Mouse (Mus musculus) liver, embryonic 14.5 days (tissue): ENCODE results near the gene Eapp. TPM values are rescaled to one million over a fixed set of nuclear protein-coding genes. Genes with fewer than 3 reads are reported as not detected.

Source experiments
- ATAC-seq: fragments of 200-750 bp; cut with Nextera tagmentation; 2 replicates; pipeline ENCODE4 v1.8.0; 2017; ENCODE audit warnings: moderate number of reproducible peaks, mild to moderate bottlenecking, moderate library complexity; ENCODE audit not compliant: insufficient read depth
- DNase-seq, 3 experiments: peaks; one replicate each; pipeline ENCODE4 v3.0.0-alpha.2; 2012 to 2013; ENCODE audit warnings: low read depth in 3 of 3, low spot score in 3 of 3
- H3K27ac ChIP-seq: fragments of 300-500 bp; sonication (generic); 2 replicates; pipeline ENCODE4 v1.5.1; 2014; ENCODE audit warnings: moderate library complexity, mild to moderate bottlenecking, control low read depth, inconsistent platforms
- H3K27me3 ChIP-seq: fragments of 300-500 bp; sonication (generic); 2 replicates; pipeline ENCODE4 v1.6.1; 2014; ENCODE audit warnings: mild to moderate bottlenecking, low read length, moderate library complexity; ENCODE audit not compliant: control insufficient read depth, insufficient read depth
- H3K36me3 ChIP-seq: fragments of 300-500 bp; sonication (generic); replicated peaks from 2 replicates; pipeline ENCODE4 v1.6.1; 2014; ENCODE audit warnings: low read depth; ENCODE audit not compliant: control insufficient read depth, insufficient read depth
- H3K4me1 ChIP-seq, 2 experiments: fragments of 200-500 bp in 1 of 2; fragments of 300-500 bp in 1 of 2; sonication (generic) in 1 of 2; replicated peaks; 2 replicates each; pipeline ENCODE4 v1.6.1; 2012 to 2014; ENCODE audit warnings: antibody characterized with exemption in 1 of 2, inconsistent platforms in 1 of 2, low read length in 1 of 2; ENCODE audit not compliant: control insufficient read depth in 2 of 2, insufficient read depth in 2 of 2
- H3K4me2 ChIP-seq: fragments of 300-500 bp; sonication (generic); 2 replicates; pipeline ENCODE4 v1.6.1; 2014; ENCODE audit warnings: low read depth, mild to moderate bottlenecking, control low read depth, moderate library complexity
- H3K4me3 ChIP-seq, 2 experiments: fragments of 200-500 bp in 1 of 2; fragments of 300-500 bp in 1 of 2; sonication (generic) in 1 of 2; 2 replicates each; pipeline ENCODE4 v1.5.1; 2012 to 2014; ENCODE audit warnings: low read depth in 2 of 2, low read length in 2 of 2, mild to moderate bottlenecking in 2 of 2, control low read depth in 1 of 2, inconsistent platforms in 1 of 2, moderate library complexity in 1 of 2; ENCODE audit not compliant: insufficient read depth in 1 of 2
- H3K9ac ChIP-seq: fragments of 300-500 bp; sonication (generic); replicated peaks from 2 replicates; pipeline ENCODE4 v1.6.1; 2014; ENCODE audit warnings: mild to moderate bottlenecking, control low read depth, moderate library complexity
- H3K9me3 ChIP-seq: fragments of 300-500 bp; sonication (generic); 2 replicates; pipeline ENCODE4 v1.6.1; 2016; ENCODE audit warnings: low read length, mixed read lengths; ENCODE audit not compliant: control insufficient read depth
- CTCF ChIP-seq: IDR thresholded peaks from 2 replicates; pipeline ENCODE4 v1.5.1; 2016; ENCODE audit warnings: antibody characterized with exemption, low read depth, control low read depth
- EP300 ChIP-seq: IDR thresholded peaks from 2 replicates; pipeline ENCODE4 v1.6.1; 2016; ENCODE audit warnings: antibody characterized with exemption, low read depth
- WGBS: fragments of 180-500 bp; shearing (Covaris S2); extraction: QIAGEN DNeasy Blood & Tissue Kit; methylation state at CpG from one replicate; pipeline ENCODE4 v1.1.7; 2014; ENCODE audit not compliant: insufficient replicate concordance; 5-methylcytosine and 5-hydroxymethylcytosine counted together
- microRNA counts: library from miRNA; unstranded; fragments of <30 nt; microRNA quantifications from one replicate; lab custom pipeline; 2016
- microRNA-seq: library from miRNA; unstranded; fragments of <30 nt; microRNA quantifications from one replicate; pipeline ENCODE4, GENCODE M21; 2016
- polyA plus RNA-seq, 2 experiments: library from polyadenylated mRNA; depleted of rRNA in 1 of 2; stranded (reverse) in 1 of 2; unstranded in 1 of 2; fragments of >200 nt; fragmentation: Nextera tagmentation in 1 of 2; extraction: Ambion mirVana in 1 of 2; gene quantifications; 2 replicates each; pipeline versions ENCODE4 v1.2.1 to v1.2.3; 2012 to 2014

Gene Eapp
- polyA plus RNA-seq, 2 experiments, result 8.7 to 45.7 TPM

DNA sequence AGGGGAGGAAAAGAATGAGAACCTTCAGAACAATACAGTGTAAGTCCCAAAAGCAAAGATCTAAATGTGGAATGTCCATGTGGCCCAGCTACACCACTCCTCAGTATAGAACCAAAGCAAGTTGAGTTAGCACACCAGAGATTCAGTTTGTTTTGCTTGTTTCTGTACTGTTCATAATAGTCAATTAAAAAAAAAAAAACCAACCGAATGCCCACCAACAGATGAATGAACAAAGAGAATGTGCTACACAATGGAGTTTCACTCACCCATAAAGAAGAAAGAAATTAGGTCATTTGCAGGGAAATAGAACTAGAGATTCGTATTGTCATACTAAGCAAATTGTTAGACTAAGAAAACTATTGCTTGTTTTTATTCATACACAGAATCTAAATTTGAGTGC is 63.6 kb downstream of the Eapp start:
- Histone ChIP-seq H3K4me2 (no peak overlapping the region), H3K27ac (no peak overlapping the region), H3K4me1 (no peaks in the 10 kb centered on the region), H3K27me3 (no peaks in the 10 kb centered on the region), H3K36me3 (no peaks in the 10 kb centered on the region), H3K4me3 (no peak overlapping the region), H3K9ac (no peak overlapping the region), H3K9me3 (no peaks in the 10 kb centered on the region)
- WGBS, result 73% methylated on average over 2 of the region's 2 CpGs
- ATAC-seq, result no peak
- DNase-seq, result no peak
- TF ChIP-seq EP300 (no peak), CTCF (no peak)

GRCm38 (mm10) chr12:54621942-54622341 is 73.8 kb downstream of the Eapp start:
- Histone ChIP-seq H3K4me2 (no peak overlapping the region), H3K27me3 (no peaks in the 10 kb centered on the region), H3K9ac (no peak overlapping the region), H3K9me3 (no peaks in the 10 kb centered on the region), H3K4me3 (no peak overlapping the region), H3K27ac (no peak overlapping the region), H3K36me3 (no peaks in the 10 kb centered on the region), H3K4me1 (no peaks in the 10 kb centered on the region)
- 52% methylated on average over 2 of the region's 2 CpGs for WGBS
- DNase-seq (no peak), ATAC-seq (no peak)
- TF ChIP-seq CTCF (no peak), EP300 (no peak)

MicroRNA genes within 50 kb of the gene (microRNA counts, 519-probe panel; counts per million panel counts)
- 69.9 counts per million for microRNA mmu-miR-1892 (lab: Ali Mortazavi, UCI)

Small RNA genes within 50 kb of the gene (microRNA-seq; reads per million reads assigned to microRNA genes)
- gene Mir1892, result not detected

Other genes starting within 250 kb of the Eapp start
- 27.0 and 32.1 TPM in 2 replicates for gene Sptssa, start 39.3 kb downstream of the Eapp start, polyA plus RNA-seq (2012; rRNA removed)
- 65.1 and 65.2 TPM in 2 replicates for gene Sptssa, start 39.3 kb downstream of the Eapp start, polyA plus RNA-seq (2014; fragmentation: Nextera tagmentation; extraction: Ambion mirVana)
- gene Snx6, start 99.8 kb upstream of the Eapp start, polyA plus RNA-seq (2012; rRNA removed), result 11.3 and 17.4 TPM in 2 replicates
- gene Snx6, start 99.8 kb upstream of the Eapp start, polyA plus RNA-seq (2014; fragmentation: Nextera tagmentation; extraction: Ambion mirVana), result 46.1 and 50.5 TPM in 2 replicates
- gene Cfl2, start 167.0 kb upstream of the Eapp start, polyA plus RNA-seq (2012; rRNA removed), result 7.8 and 8.8 TPM in 2 replicates
- gene Cfl2, start 167.0 kb upstream of the Eapp start, polyA plus RNA-seq (2014; fragmentation: Nextera tagmentation; extraction: Ambion mirVana), result 30.8 and 34.3 TPM in 2 replicates